Mouse (Mus musculus) v-Abl transformed pro-B cells (cell line): ENCODE measurements around the gene Rnaseh1.

Experiments
- in situ Hi-C, 2 experiments: fragments of 400-800 bp; cut with MboI; formaldehyde crosslinking; loops; one replicate each; pipeline ENCODE4 v1.15.1; 2025; ENCODE audit not compliant: unreplicated experiment in 2 of 2

The Rnaseh1 gene

GRCm38 (mm10) chr12:28662628-28663027 lies 13.2 kb downstream of the Rnaseh1 start:
- in situ Hi-C loops = no loop called here

- in situ Hi-C loops = no loop called here
Observed at GRCm38 (mm10) chr12:28666734-28667133, 17.3 kb downstream of the Rnaseh1 start.

- in situ Hi-C loops = no loop called here
Observed at GRCm38 (mm10) chr12:28667287-28667686, 17.9 kb downstream of the Rnaseh1 start.

- in situ Hi-C loops = no loop called here
Observed at GRCm38 (mm10) chr12:28674038-28674720, 24.8 kb downstream of the Rnaseh1 start.

- in situ Hi-C loops = loop anchor here in 1 of 2 experiments (25.0 kb wide), 1 partner anchor 1912 kb away; the partner anchor contains the start of gene Tmem18
Observed at GRCm38 (mm10) chr12:28675121-28675924, 25.9 kb downstream of the Rnaseh1 start, which contains the start of gene Adi1. Gene Adi1 (plus strand): TSS chr12:28675231.

- in situ Hi-C loops = loop anchor here in 1 of 2 experiments (25.0 kb wide), 1 partner anchor 1911 kb away; the partner anchor contains the start of gene Tmem18
Observed at GRCm38 (mm10) chr12:28675925-28676209, 26.5 kb downstream of the Rnaseh1 start.

- in situ Hi-C loops = loop anchor here in 1 of 2 experiments (25.0 kb wide), 1 partner anchor 1903 kb away; the partner anchor contains the start of gene Tmem18
Observed at GRCm38 (mm10) chr12:28684674-28685073, 35.3 kb downstream of the Rnaseh1 start.

- in situ Hi-C loops = loop anchor here in 1 of 2 experiments (25.0 kb wide), 1 partner anchor 1902 kb away; the partner anchor contains the start of gene Tmem18
Observed at GRCm38 (mm10) chr12:28685771-28686170, 36.4 kb downstream of the Rnaseh1 start.

GRCm38 (mm10) chr12:28686199-28686879 lies 36.9 kb downstream of the Rnaseh1 start:
- in situ Hi-C loops = loop anchor here in 1 of 2 experiments (25.0 kb wide), 1 partner anchor 1901 kb away; the partner anchor contains the start of gene Tmem18

GRCm38 (mm10) chr12:28688996-28689395 lies 39.6 kb downstream of the Rnaseh1 start:
- in situ Hi-C loops = loop anchor here in 1 of 2 experiments (25.0 kb wide), 1 partner anchor 1898 kb away; the partner anchor contains the start of gene Tmem18

- in situ Hi-C loops = loop anchor here in 1 of 2 experiments (25.0 kb wide), 1 partner anchor 1897 kb away; the partner anchor contains the start of gene Tmem18
Observed at GRCm38 (mm10) chr12:28690730-28691129, 41.3 kb downstream of the Rnaseh1 start.

- in situ Hi-C loops = loop anchor here in 1 of 2 experiments (25.0 kb wide), 1 partner anchor 1894 kb away; the partner anchor contains the start of gene Tmem18
Observed at GRCm38 (mm10) chr12:28693738-28694137, 44.3 kb downstream of the Rnaseh1 start.

- in situ Hi-C loops = loop anchor here in 1 of 2 experiments (25.0 kb wide), 1 partner anchor 1893 kb away; the partner anchor contains the start of gene Tmem18
Observed at GRCm38 (mm10) chr12:28694231-28694630, 44.8 kb downstream of the Rnaseh1 start.

- in situ Hi-C loops = loop anchor here in 1 of 2 experiments (25.0 kb wide), 1 partner anchor 1893 kb away; the partner anchor contains the start of gene Tmem18
Observed at GRCm38 (mm10) chr12:28694776-28695175, 45.4 kb downstream of the Rnaseh1 start.

- in situ Hi-C loops = loop anchor here in 1 of 2 experiments (25.0 kb wide), 1 partner anchor 1889 kb away; the partner anchor contains the start of gene Tmem18
Observed at GRCm38 (mm10) chr12:28697821-28698595, 48.6 kb downstream of the Rnaseh1 start.

GRCm38 (mm10) chr12:28699086-28699485 lies 49.7 kb downstream of the Rnaseh1 start:
- in situ Hi-C loops = loop anchor here in 1 of 2 experiments (25.0 kb wide), 1 partner anchor 1888 kb away; the partner anchor contains the start of gene Tmem18

- in situ Hi-C loops = loop anchor here in 1 of 2 experiments (10.0 to 25.0 kb wide), 2 partner anchors 1185 to 1888 kb away; partner anchors contain the start of gene Tmem18
Observed at GRCm38 (mm10) chr12:28699656-28700055, 50.3 kb downstream of the Rnaseh1 start.

GRCm38 (mm10) chr12:28700101-28700511 lies 50.7 kb downstream of the Rnaseh1 start:
- in situ Hi-C loops = loop anchor here in 1 of 2 experiments (10.0 kb wide), 1 partner anchor 1185 kb away; no protein-coding TSS in a partner anchor

GRCm38 (mm10) chr12:28700561-28701025 lies 51.2 kb downstream of the Rnaseh1 start:
- in situ Hi-C loops = loop anchor here in 1 of 2 experiments (10.0 kb wide), 1 partner anchor 1184 kb away; no protein-coding TSS in a partner anchor
